Mouse (Mus musculus) mouse embryonic stem cell (cell line): Measurements from ENCODE around the gene Ssbp4.

Source experiments
- in situ Hi-C, 2 experiments: fragments of 300-500 bp; cut with MboI; formaldehyde crosslinking; loops; 1 replicate in 1 of 2; 3 replicates in 1 of 2; pipeline ENCODE4 v1.14.3; 2019 to 2020; ENCODE audit warnings: low sequenced_read_pairs in 2 of 2, low pct_unique_long_range_greater_than_20kb in 1 of 2, mixed read lengths in 1 of 2; ENCODE audit not compliant: unreplicated experiment in 1 of 2

Ssbp4 gene

GRCm38 (mm10) chr8:70608749-70609367, at the start of gene Ssbp4:
Gene Ssbp4 (minus strand): TSS chr8:70608872.
- in situ Hi-C loops = no loop called here

GRCm38 (mm10) chr8:70657739-70658138, 49.1 kb upstream of the Ssbp4 start:
- in situ Hi-C loops = no loop called here

GRCm38 (mm10) chr8:70657214-70657613, 48.5 kb upstream of the Ssbp4 start:
- in situ Hi-C loops = no loop called here

GRCm38 (mm10) chr8:70656193-70656790, 47.6 kb upstream of the Ssbp4 start:
- in situ Hi-C loops = no loop called here

GRCm38 (mm10) chr8:70655469-70655868, 46.8 kb upstream of the Ssbp4 start:
- in situ Hi-C loops = no loop called here

- in situ Hi-C loops = no loop called here
Observed at GRCm38 (mm10) chr8:70654121-70654520, 45.4 kb upstream of the Ssbp4 start.

GRCm38 (mm10) chr8:70653226-70653625, 44.6 kb upstream of the Ssbp4 start:
- in situ Hi-C loops = no loop called here

GRCm38 (mm10) chr8:70650351-70650750, 41.7 kb upstream of the Ssbp4 start:
- in situ Hi-C loops = no loop called here

- in situ Hi-C loops = no loop called here
Observed at GRCm38 (mm10) chr8:70649324-70649723, 40.7 kb upstream of the Ssbp4 start.

- in situ Hi-C loops = no loop called here
Observed at GRCm38 (mm10) chr8:70648921-70649320, 40.2 kb upstream of the Ssbp4 start.

- in situ Hi-C loops = no loop called here
Observed at GRCm38 (mm10) chr8:70648164-70648442, 39.4 kb upstream of the Ssbp4 start.

- in situ Hi-C loops = no loop called here
Observed at GRCm38 (mm10) chr8:70647343-70648163, 38.9 kb upstream of the Ssbp4 start.

GRCm38 (mm10) chr8:70646775-70647174, 38.1 kb upstream of the Ssbp4 start:
- in situ Hi-C loops = no loop called here

GRCm38 (mm10) chr8:70646369-70646768, 37.7 kb upstream of the Ssbp4 start:
- in situ Hi-C loops = no loop called here

GRCm38 (mm10) chr8:70645501-70646224, 37.0 kb upstream of the Ssbp4 start:
- in situ Hi-C loops = no loop called here

GRCm38 (mm10) chr8:70644065-70644464, 35.4 kb upstream of the Ssbp4 start:
- in situ Hi-C loops = no loop called here

- in situ Hi-C loops = no loop called here
Observed at GRCm38 (mm10) chr8:70643019-70643418, 34.3 kb upstream of the Ssbp4 start.

- in situ Hi-C loops = no loop called here
Observed at GRCm38 (mm10) chr8:70638752-70639151, 30.1 kb upstream of the Ssbp4 start.

GRCm38 (mm10) chr8:70636838-70637237, 28.2 kb upstream of the Ssbp4 start:
- in situ Hi-C loops = no loop called here
